In genomic region chr19:60148313-60148965, GRCm38 (mm10) we compare ENCODE assay signal across 14 mouse cellular contexts.
DNase-seq lines count a peak whose midpoint lies in the region; ATAC-seq and TF ChIP-seq lines count a peak whose summit lies in the region.
"Had no signal": no experiment of that assay in that cellular context is flagged by ENCODE, and none has a peak within 500 bp of the region (broad histone marks: within the 10 kb centered on the region; RNA-seq: fewer than 3 reads in every experiment).

No protein-coding gene starts in this region.

- H3K27ac ChIP-seq in hindbrain, embryonic 12.5 days = no peak overlapping the region
- no peak overlapping the region for H3K27ac ChIP-seq in hindbrain, embryonic 11.5 days (ENCODE audit: low read depth, low read length)
- no peak overlapping the region for H3K27ac ChIP-seq in liver, postnatal 0 days (ENCODE audit: low read depth)
- H3K27ac ChIP-seq: liver, embryonic 15.5 days had no signal

- peak; percentile 61; the same call in 1 of the 2 replicates for ATAC-seq in hindbrain, embryonic 12.5 days (ENCODE audit: low FRiP score)
- ATAC-seq in hindbrain, embryonic 11.5 days (ENCODE audit: low FRiP score) = no peak
- no peak for ATAC-seq in liver, postnatal 0 days
- ATAC-seq: inflammation-experienced regulatory T-cells, adult 6 months had no signal

- no peak overlapping the region for H3K4me2 ChIP-seq in hindbrain, embryonic 12.5 days (replicated peaks)
- H3K4me2 ChIP-seq in hindbrain, embryonic 11.5 days (replicated peaks; ENCODE audit: low read depth, low read length) = no peak overlapping the region
- no peak overlapping the region for H3K4me2 ChIP-seq in liver, postnatal 0 days (ENCODE audit: low read depth, low read length)
- H3K4me2 ChIP-seq: liver, embryonic 15.5 days had no signal

- TF ChIP-seq CTCF in liver, postnatal 0 days (IDR thresholded peaks at IDR 0.05; ENCODE audit: low read depth) = no peak

- WGBS in hindbrain, embryonic 12.5 days = 42% methylated on average over 8 of the region's 8 CpGs
- WGBS in hindbrain, embryonic 11.5 days = 47% methylated on average over 8 of the region's 8 CpGs
- 62% methylated on average over 8 of the region's 8 CpGs for WGBS in liver, postnatal 0 days (ENCODE audit: insufficient replicate concordance)

- peaks cover 43% of the 10 kb centered on the region for H3K27me3 ChIP-seq in hindbrain, embryonic 12.5 days
- peaks cover 15% of the 10 kb centered on the region for H3K27me3 ChIP-seq in hindbrain, embryonic 11.5 days (ENCODE audit: control insufficient read depth, insufficient read depth, low read length)
- peaks cover 15% of the 10 kb centered on the region; the same call in 1 of the 2 replicates for H3K27me3 ChIP-seq in liver, postnatal 0 days (ENCODE audit: insufficient read depth, low read length)

- peaks cover 11% of the 10 kb centered on the region for H3K4me1 ChIP-seq in hindbrain, embryonic 12.5 days
- H3K4me1 ChIP-seq in hindbrain, embryonic 11.5 days (replicated peaks; ENCODE audit: control insufficient read depth, insufficient read depth, low read length) = no peaks in the 10 kb centered on the region
- H3K4me1 ChIP-seq in liver, postnatal 0 days (ENCODE audit: insufficient read depth) = no peaks in the 10 kb centered on the region

- H3K36me3 ChIP-seq in hindbrain, embryonic 12.5 days = no peaks in the 10 kb centered on the region
- H3K36me3 ChIP-seq in hindbrain, embryonic 11.5 days (ENCODE audit: control insufficient read depth, insufficient read depth, low read length) = no peaks in the 10 kb centered on the region
- no peaks in the 10 kb centered on the region for H3K36me3 ChIP-seq in liver, postnatal 0 days (replicated peaks; ENCODE audit: insufficient read depth, low read length)
- H3K36me3 ChIP-seq: liver, embryonic 15.5 days had no signal

- H3K9me3 ChIP-seq in hindbrain, embryonic 12.5 days (replicated peaks) = no peaks in the 10 kb centered on the region
- no peaks in the 10 kb centered on the region for H3K9me3 ChIP-seq in hindbrain, embryonic 11.5 days (ENCODE audit: control insufficient read depth, low read length)
- no peaks in the 10 kb centered on the region for H3K9me3 ChIP-seq in liver, postnatal 0 days (ENCODE audit: low read length)
- H3K9me3 ChIP-seq: liver, embryonic 15.5 days had no signal

- H3K4me3 ChIP-seq in hindbrain, embryonic 12.5 days = no peak overlapping the region
- H3K4me3 ChIP-seq in hindbrain, embryonic 11.5 days (ENCODE audit: low read depth, low read length) = no peak overlapping the region
- no peak overlapping the region for H3K4me3 ChIP-seq in liver, postnatal 0 days (ENCODE audit: low read depth, low read length)
- H3K4me3 ChIP-seq: liver, embryonic 15.5 days had no signal

- no peak overlapping the region for H3K9ac ChIP-seq in hindbrain, embryonic 12.5 days
- no peak overlapping the region for H3K9ac ChIP-seq in hindbrain, embryonic 11.5 days (ENCODE audit: low read depth, low read length)
- H3K9ac ChIP-seq in liver, postnatal 0 days (replicated peaks) = no peak overlapping the region
- H3K9ac ChIP-seq: liver, embryonic 15.5 days had no signal

- TF ChIP-seq EP300 in liver, postnatal 0 days (IDR thresholded peaks at IDR 0.05; ENCODE audit: low read depth) = no peak

- no peak for DNase-seq in hindbrain, embryonic 11.5 days (ENCODE audit: low spot score)
- peak; percentile 49 for DNase-seq in retina, postnatal 1 day
- no peak for DNase-seq in retina, embryonic 14.5 days (ENCODE audit: low spot score)
- DNase-seq in kidney, postnatal 14 days = peak; percentile 14
- no peak for DNase-seq in cerebellum, adult 9-10 months
- DNase-seq in adrenal gland, postnatal 14 days = no peak
- DNase-seq in liver, postnatal 0 days = no peak
- DNase-seq: adrenal gland, postnatal 25 days; cerebellum, postnatal 25 days; lung, postnatal 36 days; right cerebral cortex, postnatal 25 days had no signal

Comparison
In these comparisons a context has a peak if more than half of its experiments do, and no peak if none do; other contexts are left out.
1. DNase-seq: peak in retina, postnatal 1 day (single experiment) and kidney, postnatal 14 days (single experiment); none in hindbrain, embryonic 11.5 days (single experiment), retina, embryonic 14.5 days (single experiment), cerebellum, adult 9-10 months (single experiment), adrenal gland, postnatal 14 days (single experiment) and liver, postnatal 0 days (single experiment).